Mouse (Mus musculus) layer of hippocampus, adult 11-12 months (tissue): Measurements from ENCODE around the gene Hist2h2ac.
"Not testable (repeated sequence)": the region's sequence is repeated elsewhere in the genome, so short reads cannot be mapped to it uniquely, and the experiment has no call there.

Experiments
- DNase-seq: peaks from one replicate; pipeline ENCODE4 v3.0.0; 2022; ENCODE audit warnings: low spot score

The Hist2h2ac gene

GRCm38 (mm10) chr3:96181510-96182381 is 38.9 kb downstream of the Hist2h2ac start:
- DNase-seq = no peak

GRCm38 (mm10) chr3:96180727-96181477 is 39.8 kb downstream of the Hist2h2ac start, which contains the start of gene Sv2a:
TSS of gene Sv2a (plus strand) at chr3:96181151.
- peak; percentile 70 for DNase-seq

- DNase-seq = no peak
Measured at GRCm38 (mm10) chr3:96179531-96179930, 41.1 kb downstream of the Hist2h2ac start.

GRCm38 (mm10) chr3:96178902-96179301 is 41.8 kb downstream of the Hist2h2ac start:
- no peak for DNase-seq

- DNase-seq = no peak
Measured at GRCm38 (mm10) chr3:96178427-96178826, 42.3 kb downstream of the Hist2h2ac start.

GRCm38 (mm10) chr3:96175251-96175650 is 45.4 kb downstream of the Hist2h2ac start:
- no peak for DNase-seq

GRCm38 (mm10) chr3:96174042-96174441 is 46.6 kb downstream of the Hist2h2ac start:
- DNase-seq = not testable (repeated sequence)

- DNase-seq = no peak
Measured at GRCm38 (mm10) chr3:96173185-96173584, 47.5 kb downstream of the Hist2h2ac start.

- peak; percentile 82 for DNase-seq
Measured at GRCm38 (mm10) chr3:96172197-96173178, 48.2 kb downstream of the Hist2h2ac start, which contains the start of gene Sf3b4. TSS of gene Sf3b4 (plus strand) at chr3:96172332.

- no peak for DNase-seq
Measured at GRCm38 (mm10) chr3:96171583-96172196, 49.0 kb downstream of the Hist2h2ac start.

- DNase-seq = no peak
Measured at GRCm38 (mm10) chr3:96170976-96171545, 49.6 kb downstream of the Hist2h2ac start.
